Mouse (Mus musculus): ENCODE results near the gene Egf. TPM values are rescaled to one million over a fixed set of nuclear protein-coding genes. Genes with fewer than 3 reads are reported as not detected.

Egf gene
- polyA plus RNA-seq, 1 experiment from 2014 or later = 0.54 TPM

DNA sequence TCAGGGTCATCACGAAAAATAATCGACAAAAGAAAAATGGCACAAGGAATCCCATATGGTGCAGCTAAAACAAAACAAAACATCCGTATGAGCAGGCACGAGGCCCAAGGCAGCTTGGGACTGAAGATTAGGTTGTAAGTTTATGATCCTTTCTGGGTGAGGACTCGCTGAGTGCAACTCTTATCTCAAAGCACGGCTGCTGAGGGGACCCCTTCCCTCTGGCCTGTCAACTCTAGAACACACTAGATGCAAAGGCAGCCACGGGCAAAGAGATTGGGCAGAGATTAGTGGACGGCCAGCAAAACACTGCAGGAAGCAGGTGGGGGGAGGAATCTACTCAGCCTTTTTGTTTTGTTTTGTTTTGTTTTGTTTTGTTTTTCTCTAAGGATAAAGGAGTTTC lies 121.6 kb downstream of the Egf start:
- Histone ChIP-seq H3K9ac (replicated peaks; ENCODE audit: low read depth) (no peak overlapping the region), H3K4me1 (ENCODE audit: insufficient read depth, low read depth, low read length) (no peaks in the 10 kb centered on the region), H3K9me3 (ENCODE audit: low read length) (no peaks in the 10 kb centered on the region), H3K4me2 (replicated peaks; ENCODE audit: low read depth, low read length) (no peak overlapping the region), H3K4me3 (ENCODE audit: low read depth, low read length) (no peak overlapping the region), H3K27ac (ENCODE audit: low read length) (no peak overlapping the region), H3K36me3 (ENCODE audit: insufficient read depth, low read length) (no peaks in the 10 kb centered on the region), H3K27me3 (replicated peaks; ENCODE audit: insufficient read depth, low read length) (no peaks in the 10 kb centered on the region)
- TF ChIP-seq EP300 (IDR thresholded peaks at IDR 0.05) (no peak), CTCF (IDR thresholded peaks at IDR 0.05) (no peak)
- ATAC-seq (no peak), DNase-seq (ENCODE audit: low spot score) (no peak)
- 56% methylated on average over 8 of the region's 8 CpGs for WGBS

DNA sequence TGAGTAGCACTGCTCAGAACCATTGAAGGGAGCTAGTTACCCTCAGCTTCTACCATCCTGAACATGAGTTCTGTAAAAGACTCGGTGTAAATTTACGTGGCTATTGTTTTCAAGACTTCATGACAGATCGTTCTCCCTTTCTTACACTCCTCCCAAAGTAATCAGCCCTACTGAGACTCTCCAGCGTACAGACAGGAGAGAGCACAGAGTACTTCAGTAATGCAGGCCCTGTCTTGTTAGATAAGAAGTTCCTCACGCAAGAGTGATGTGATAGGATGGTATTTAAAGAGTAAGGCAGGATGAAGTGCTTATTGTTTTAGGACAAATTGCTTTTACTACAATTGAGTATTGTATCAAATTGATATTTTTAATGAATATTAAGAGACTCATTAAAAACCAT lies 123.3 kb downstream of the Egf start:
- WGBS = 90% methylated on average over 5 of the region's 5 CpGs

DNA sequence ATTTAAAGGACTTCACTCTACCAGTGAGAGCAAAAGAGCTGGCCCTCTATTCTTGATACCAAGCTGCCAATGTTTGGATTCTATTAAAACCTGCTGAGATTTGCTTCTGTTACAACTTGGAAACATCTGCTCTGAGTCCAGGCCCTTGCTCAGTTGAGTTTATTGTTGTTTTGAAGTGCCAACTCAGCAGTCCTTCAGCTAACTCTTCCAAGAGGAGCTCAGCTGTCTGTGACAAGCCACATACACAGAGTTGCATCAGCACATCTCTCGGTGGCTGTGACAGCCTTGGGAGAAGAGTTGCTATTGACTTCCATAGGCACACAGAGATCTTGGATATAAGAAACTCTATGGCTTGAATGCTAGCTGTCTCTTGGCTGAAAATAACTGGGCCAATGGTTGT lies 124.1 kb downstream of the Egf start:
- Histone ChIP-seq H3K36me3 (ENCODE audit: insufficient read depth, low read length) (no peaks in the 10 kb centered on the region), H3K27ac (ENCODE audit: low read length) (no peak overlapping the region), H3K4me3 (ENCODE audit: low read depth, low read length) (no peak overlapping the region), H3K27me3 (replicated peaks; ENCODE audit: insufficient read depth, low read length) (peaks cover 4% of the 10 kb centered on the region; the same call in 1 of the 2 replicates), H3K4me1 (ENCODE audit: insufficient read depth, low read depth, low read length) (no peaks in the 10 kb centered on the region), H3K4me2 (replicated peaks; ENCODE audit: low read depth, low read length) (no peak overlapping the region), H3K9me3 (ENCODE audit: low read length) (no peaks in the 10 kb centered on the region), H3K9ac (replicated peaks; ENCODE audit: low read depth) (no peak overlapping the region)
- ATAC-seq (peak; percentile 78), DNase-seq (ENCODE audit: low spot score) (peak; percentile 80)
- TF ChIP-seq CTCF (IDR thresholded peaks at IDR 0.05) (no peak), EP300 (IDR thresholded peaks at IDR 0.05) (no peak)
- WGBS = 55% methylated on average over 1 of the region's 1 CpGs

More for the DNA sequence above, 123.3 kb downstream of the Egf start:
- TF ChIP-seq EP300 (IDR thresholded peaks at IDR 0.05) (no peak), CTCF (IDR thresholded peaks at IDR 0.05) (no peak)
- H3K27me3 ChIP-seq (replicated peaks; ENCODE audit: insufficient read depth, low read length) = peaks cover 4% of the 10 kb centered on the region; the same call in 1 of the 2 replicates
- no peaks in the 10 kb centered on the region for H3K9me3 ChIP-seq (ENCODE audit: low read length)
- H3K27ac ChIP-seq (ENCODE audit: low read length) = no peak overlapping the region
- H3K36me3 ChIP-seq (ENCODE audit: insufficient read depth, low read length) = no peaks in the 10 kb centered on the region
- no peak for DNase-seq (ENCODE audit: low spot score)
- no peak overlapping the region for H3K9ac ChIP-seq (replicated peaks; ENCODE audit: low read depth)
- no peak overlapping the region for H3K4me2 ChIP-seq (replicated peaks; ENCODE audit: low read depth, low read length)
- no peak for ATAC-seq
- no peak overlapping the region for H3K4me3 ChIP-seq (ENCODE audit: low read depth, low read length)
- H3K4me1 ChIP-seq (ENCODE audit: insufficient read depth, low read depth, low read length) = no peaks in the 10 kb centered on the region

Small RNA genes within 50 kb of the gene (microRNA-seq; reads per million reads assigned to microRNA genes)
- not detected for gene Gm24515

Other genes starting within 250 kb of the Egf start
- 3.7 and 4.1 TPM in 2 replicates for gene Elovl6, start 223.0 kb downstream of the Egf start, polyA plus RNA-seq (2015; fragmentation: Nextera tagmentation; extraction: Ambion mirVana)
- gene Lrit3, start 48.7 kb upstream of the Egf start, polyA plus RNA-seq (2015; fragmentation: Nextera tagmentation; extraction: Ambion mirVana) = not detected in 2 replicates
- not detected in 2 replicates for gene Rrh, start 67.3 kb upstream of the Egf start, polyA plus RNA-seq (2015; fragmentation: Nextera tagmentation; extraction: Ambion mirVana)
- gene Gar1, start 76.1 kb upstream of the Egf start, polyA plus RNA-seq (2015; fragmentation: Nextera tagmentation; extraction: Ambion mirVana) = 17.9 and 21.0 TPM in 2 replicates
- gene Cfi, start 80.6 kb upstream of the Egf start, polyA plus RNA-seq (2015; fragmentation: Nextera tagmentation; extraction: Ambion mirVana) = 1.3 and 1.5 TPM in 2 replicates
- 34.0 and 43.7 TPM in 2 replicates for gene Pla2g12a, start 123.3 kb upstream of the Egf start, polyA plus RNA-seq (2015; fragmentation: Nextera tagmentation; extraction: Ambion mirVana)
- 76.5 and 83.4 TPM in 2 replicates for gene Casp6, start 146.1 kb upstream of the Egf start, polyA plus RNA-seq (2015; fragmentation: Nextera tagmentation; extraction: Ambion mirVana)
- 11.2 and 11.8 TPM in 2 replicates for gene Mcub, start 214.9 kb upstream of the Egf start, polyA plus RNA-seq (2015; fragmentation: Nextera tagmentation; extraction: Ambion mirVana)